Mouse (Mus musculus) testis, adult 2 months (tissue): ENCODE results near the gene Pi4ka. TPM values are rescaled to one million over a fixed set of nuclear protein-coding genes. Genes with fewer than 3 reads are reported as not detected.

Experiments
- H3K27ac ChIP-seq: fragments of 200-500 bp; 2 replicates; pipeline ENCODE4 v1.5.1; 2012; ENCODE audit warnings: low read depth, low read length; ENCODE audit not compliant: control insufficient read depth, insufficient read depth
- H3K27me3 ChIP-seq: fragments of 200-500 bp; 2 replicates; pipeline ENCODE4 v1.6.1; 2012; ENCODE audit warnings: mild to moderate bottlenecking, low read length, moderate library complexity; ENCODE audit not compliant: control insufficient read depth, insufficient read depth
- H3K36me3 ChIP-seq: fragments of 200-500 bp; 2 replicates; pipeline ENCODE4 v1.6.1; 2012; ENCODE audit warnings: mild to moderate bottlenecking, low read length; ENCODE audit not compliant: control insufficient read depth, insufficient read depth
- H3K4me1 ChIP-seq: fragments of 200-500 bp; 2 replicates; pipeline ENCODE4 v1.6.1; 2012; ENCODE audit warnings: low read length; ENCODE audit not compliant: control insufficient read depth, insufficient read depth
- H3K4me3 ChIP-seq: fragments of 200-500 bp; 2 replicates; pipeline ENCODE4 v1.5.1; 2012; ENCODE audit warnings: low read depth, mild to moderate bottlenecking, low read length, moderate library complexity, mixed read lengths; ENCODE audit not compliant: control insufficient read depth
- CTCF ChIP-seq: fragments of 200-500 bp; IDR thresholded peaks from 2 replicates; pipeline ENCODE4 v1.5.1; 2012; ENCODE audit warnings: low read depth, mild to moderate bottlenecking, inconsistent platforms, low read length, moderate library complexity; ENCODE audit not compliant: control insufficient read depth, insufficient read depth, insufficient replicate concordance
- POLR2A ChIP-seq: fragments of 200-500 bp; IDR thresholded peaks from 2 replicates; pipeline ENCODE4 v1.6.1; 2012; ENCODE audit warnings: low read depth, mild to moderate bottlenecking, inconsistent platforms, low read length, moderate library complexity; ENCODE audit not compliant: control insufficient read depth
- polyA plus RNA-seq: library from polyadenylated mRNA; depleted of rRNA; stranded (reverse); fragments of >200 nt; gene quantifications from 2 replicates; pipeline ENCODE4 v1.2.3, GENCODE M21; 2012

The Pi4ka gene
- polyA plus RNA-seq, 1 experiment: 88.7 TPM

- H3K27ac ChIP-seq: no peak overlapping the region
- H3K4me3 ChIP-seq: no peak overlapping the region
- no peaks in the 10 kb centered on the region for H3K4me1 ChIP-seq
- no peaks in the 10 kb centered on the region for H3K36me3 ChIP-seq
- no peaks in the 10 kb centered on the region for H3K27me3 ChIP-seq
- TF ChIP-seq CTCF (no peak), POLR2A (no peak)
Observed at GRCm38 (mm10) chr16:17247727-17248126, 158.4 kb downstream of the Pi4ka start.

- no peaks in the 10 kb centered on the region for H3K36me3 ChIP-seq
- H3K4me1 ChIP-seq: no peaks in the 10 kb centered on the region
- H3K27me3 ChIP-seq: no peaks in the 10 kb centered on the region
- TF ChIP-seq CTCF (no peak), POLR2A (no peak)
- no peak overlapping the region for H3K4me3 ChIP-seq
- H3K27ac ChIP-seq: no peak overlapping the region
Observed at GRCm38 (mm10) chr16:17244996-17245395, 161.1 kb downstream of the Pi4ka start.

GRCm38 (mm10) chr16:17243731-17244130 lies 162.4 kb downstream of the Pi4ka start:
- no peaks in the 10 kb centered on the region for H3K4me1 ChIP-seq
- TF ChIP-seq CTCF (no peak), POLR2A (no peak)
- no peaks in the 10 kb centered on the region for H3K36me3 ChIP-seq
- H3K27me3 ChIP-seq: no peaks in the 10 kb centered on the region
- H3K27ac ChIP-seq: no peak overlapping the region
- H3K4me3 ChIP-seq: no peak overlapping the region

- Histone ChIP-seq H3K4me1 (peaks cover 6% of the 10 kb centered on the region), H3K27me3 (no peaks in the 10 kb centered on the region), H3K36me3 (no peaks in the 10 kb centered on the region), H3K27ac (no peak overlapping the region), H3K4me3 (no peak overlapping the region)
- no peak for TF ChIP-seq POLR2A
- TF ChIP-seq CTCF: no peak
Observed at GRCm38 (mm10) chr16:17239409-17239808, 166.7 kb downstream of the Pi4ka start.

GRCm38 (mm10) chr16:17237634-17238033 lies 168.5 kb downstream of the Pi4ka start:
- Histone ChIP-seq H3K4me1 (peaks cover 13% of the 10 kb centered on the region), H3K27me3 (no peaks in the 10 kb centered on the region), H3K36me3 (no peaks in the 10 kb centered on the region), H3K27ac (no peak overlapping the region), H3K4me3 (no peak overlapping the region)
- no peak for TF ChIP-seq POLR2A
- TF ChIP-seq CTCF: no peak

GRCm38 (mm10) chr16:17234916-17235665 lies 171.0 kb downstream of the Pi4ka start:
- Histone ChIP-seq H3K4me3 (no peak overlapping the region), H3K4me1 (peaks cover 13% of the 10 kb centered on the region), H3K27ac (no peak overlapping the region; the same call in 1 of the 2 replicates), H3K27me3 (no peaks in the 10 kb centered on the region), H3K36me3 (no peaks in the 10 kb centered on the region)
- no peak for TF ChIP-seq POLR2A
- TF ChIP-seq CTCF: no peak

- peaks cover 13% of the 10 kb centered on the region for H3K4me1 ChIP-seq
- peak overlapping the region; percentile 87; the same call in 1 of the 2 replicates for H3K4me3 ChIP-seq
- peak overlapping the region; percentile 71; the same call in 1 of the 2 replicates for H3K27ac ChIP-seq
- H3K36me3 ChIP-seq: no peaks in the 10 kb centered on the region
- TF ChIP-seq CTCF: no peak
- no peak for TF ChIP-seq POLR2A
- H3K27me3 ChIP-seq: no peaks in the 10 kb centered on the region
Observed at GRCm38 (mm10) chr16:17234499-17234895, 171.6 kb downstream of the Pi4ka start.
